Mouse (Mus musculus): ENCODE measurements around the gene Blmh.

- TF ChIP-seq CTCF (IDR thresholded peaks at IDR 0.05; ENCODE audit: low read depth) (no peak), EP300 (IDR thresholded peaks at IDR 0.05; ENCODE audit: low read depth) (no peak)
Measured at GRCm38 (mm10) chr11:76916539-76917229, 7.9 kb upstream of the Blmh start.

Data from liver, embryonic 14.5 days (tissue).